Mouse (Mus musculus) hindbrain, embryonic 11.5 days (tissue): ENCODE measurements around the gene Dpp6. TPM values are rescaled to one million over a fixed set of nuclear protein-coding genes. Genes with fewer than 3 reads are reported as not detected.

Experiments
- ATAC-seq: fragments of 200-750 bp; cut with Nextera tagmentation; 2 replicates; pipeline ENCODE4 v1.8.0; 2017; ENCODE audit warnings: mild to moderate bottlenecking, moderate TSS enrichment, moderate library complexity; ENCODE audit not compliant: low FRiP score
- DNase-seq: peaks from one replicate; pipeline ENCODE4 v3.0.0-alpha.2; 2015; ENCODE audit warnings: low spot score
- H3K27ac ChIP-seq: fragments of 300-500 bp; sonication (generic); 2 replicates; pipeline ENCODE4 v1.5.1; 2014; ENCODE audit warnings: mild to moderate bottlenecking, low read depth, low read length
- H3K27me3 ChIP-seq: fragments of 300-500 bp; sonication (generic); 2 replicates; pipeline ENCODE4 v1.6.1; 2014; ENCODE audit warnings: mild to moderate bottlenecking, low read length, moderate library complexity, mixed read lengths; ENCODE audit not compliant: control insufficient read depth, insufficient read depth
- H3K36me3 ChIP-seq: fragments of 300-500 bp; sonication (generic); 2 replicates; pipeline ENCODE4 v1.6.1; 2014; ENCODE audit warnings: mild to moderate bottlenecking, low read length, moderate library complexity, mixed read lengths; ENCODE audit not compliant: control insufficient read depth, insufficient read depth
- H3K4me1 ChIP-seq: fragments of 300-500 bp; sonication (generic); replicated peaks from 2 replicates; pipeline ENCODE4 v1.6.1; 2014; ENCODE audit warnings: low read length, mixed read lengths; ENCODE audit not compliant: control insufficient read depth, insufficient read depth
- H3K4me2 ChIP-seq: fragments of 300-500 bp; sonication (generic); replicated peaks from 2 replicates; pipeline ENCODE4 v1.6.1; 2014; ENCODE audit warnings: mild to moderate bottlenecking, low read depth, low read length
- H3K4me3 ChIP-seq: fragments of 300-500 bp; sonication (generic); 2 replicates; pipeline ENCODE4 v1.5.1; 2014; ENCODE audit warnings: low read depth, low read length
- H3K9ac ChIP-seq: fragments of 300-500 bp; sonication (generic); 2 replicates; pipeline ENCODE4 v1.6.1; 2014; ENCODE audit warnings: low read depth, low read length
- H3K9me3 ChIP-seq: fragments of 300-500 bp; sonication (generic); 2 replicates; pipeline ENCODE4 v1.6.1; 2016; ENCODE audit warnings: low read length; ENCODE audit not compliant: control insufficient read depth
- WGBS: fragments of 180-500 bp; shearing (Covaris S2); extraction: QIAGEN DNeasy Blood & Tissue Kit; methylation state at CpG from one replicate; pipeline ENCODE4 v1.1.7; 2014; 5-methylcytosine and 5-hydroxymethylcytosine counted together
- polyA plus RNA-seq: library from polyadenylated mRNA; unstranded; fragments of >200 nt; fragmentation: Nextera tagmentation; extraction: Ambion mirVana; gene quantifications from 2 replicates; pipeline ENCODE4 v1.2.1, GENCODE M21; 2014

Dpp6 gene
- polyA plus RNA-seq, 1 experiment from 2014 or later: 13.8 TPM

- no peaks in the 10 kb centered on the region for H3K4me1 ChIP-seq
- no peak overlapping the region for H3K4me3 ChIP-seq
- 60% methylated on average over 8 of the region's 8 CpGs for WGBS
- no peaks in the 10 kb centered on the region for H3K9me3 ChIP-seq
- DNase-seq (peak; percentile 76), ATAC-seq (peak; percentile 43; the same call in 1 of the 2 replicates)
- H3K27ac ChIP-seq: no peak overlapping the region
- no peak overlapping the region for H3K9ac ChIP-seq
- H3K27me3 ChIP-seq: no peaks in the 10 kb centered on the region
- H3K36me3 ChIP-seq: no peaks in the 10 kb centered on the region
- H3K4me2 ChIP-seq: no peak overlapping the region
Measured at GRCm38 (mm10) chr5:27651879-27652814, 835.1 kb downstream of the Dpp6 start.

GRCm38 (mm10) chr5:27656101-27656500 lies 839.1 kb downstream of the Dpp6 start:
- Histone ChIP-seq H3K27ac (no peak overlapping the region), H3K4me1 (no peaks in the 10 kb centered on the region), H3K9me3 (no peaks in the 10 kb centered on the region), H3K27me3 (no peaks in the 10 kb centered on the region), H3K4me2 (no peak overlapping the region), H3K36me3 (no peaks in the 10 kb centered on the region), H3K4me3 (no peak overlapping the region), H3K9ac (no peak overlapping the region)
- DNase-seq (no peak), ATAC-seq (no peak)
- 67% methylated on average over 6 of the region's 6 CpGs for WGBS

- H3K4me1 ChIP-seq: no peaks in the 10 kb centered on the region
- no peak overlapping the region for H3K4me3 ChIP-seq
- ATAC-seq (no peak), DNase-seq (no peak)
- no peaks in the 10 kb centered on the region for H3K36me3 ChIP-seq
- H3K9ac ChIP-seq: no peak overlapping the region
- WGBS: 67% methylated on average over 4 of the region's 4 CpGs
- no peaks in the 10 kb centered on the region for H3K9me3 ChIP-seq
- H3K27me3 ChIP-seq: no peaks in the 10 kb centered on the region
- no peak overlapping the region for H3K4me2 ChIP-seq
- H3K27ac ChIP-seq: no peak overlapping the region
Measured at GRCm38 (mm10) chr5:27657672-27658071, 840.7 kb downstream of the Dpp6 start.

- no peak overlapping the region for H3K4me3 ChIP-seq
- no peak overlapping the region for H3K4me2 ChIP-seq
- no peaks in the 10 kb centered on the region for H3K4me1 ChIP-seq
- no peaks in the 10 kb centered on the region for H3K36me3 ChIP-seq
- ATAC-seq (no peak), DNase-seq (no peak)
- WGBS: 83% methylated on average over 5 of the region's 5 CpGs
- no peaks in the 10 kb centered on the region for H3K9me3 ChIP-seq
- H3K9ac ChIP-seq: no peak overlapping the region
- no peak overlapping the region for H3K27ac ChIP-seq
- H3K27me3 ChIP-seq: no peaks in the 10 kb centered on the region
Measured at GRCm38 (mm10) chr5:27658165-27658564, 841.2 kb downstream of the Dpp6 start.

GRCm38 (mm10) chr5:27658569-27658968 lies 841.6 kb downstream of the Dpp6 start:
- no peaks in the 10 kb centered on the region for H3K9me3 ChIP-seq
- H3K4me1 ChIP-seq: no peaks in the 10 kb centered on the region
- H3K9ac ChIP-seq: no peak overlapping the region
- DNase-seq (no peak), ATAC-seq (no peak)
- no peak overlapping the region for H3K4me3 ChIP-seq
- H3K36me3 ChIP-seq: no peaks in the 10 kb centered on the region
- no peak overlapping the region for H3K4me2 ChIP-seq
- H3K27ac ChIP-seq: no peak overlapping the region
- H3K27me3 ChIP-seq: no peaks in the 10 kb centered on the region

- ATAC-seq: no peak
- 93% methylated on average over 2 of the region's 2 CpGs for WGBS
- H3K4me1 ChIP-seq: no peaks in the 10 kb centered on the region
- no peaks in the 10 kb centered on the region for H3K27me3 ChIP-seq
- H3K4me3 ChIP-seq: no peak overlapping the region
- no peak overlapping the region for H3K9ac ChIP-seq
- no peak overlapping the region for H3K4me2 ChIP-seq
- no peak overlapping the region for H3K27ac ChIP-seq
- no peaks in the 10 kb centered on the region for H3K36me3 ChIP-seq
- no peaks in the 10 kb centered on the region for H3K9me3 ChIP-seq
- DNase-seq: no peak
Measured at GRCm38 (mm10) chr5:27659019-27659418, 842.0 kb downstream of the Dpp6 start.

- Histone ChIP-seq H3K4me1 (no peaks in the 10 kb centered on the region), H3K27ac (no peak overlapping the region), H3K9ac (no peak overlapping the region), H3K36me3 (no peaks in the 10 kb centered on the region), H3K4me2 (no peak overlapping the region), H3K4me3 (no peak overlapping the region), H3K9me3 (no peaks in the 10 kb centered on the region), H3K27me3 (no peaks in the 10 kb centered on the region)
- no peak for ATAC-seq
- DNase-seq: no peak
- 86% methylated on average over 6 of the region's 6 CpGs for WGBS
Measured at GRCm38 (mm10) chr5:27659781-27660180, 842.8 kb downstream of the Dpp6 start.

GRCm38 (mm10) chr5:27664111-27664510 lies 847.1 kb downstream of the Dpp6 start:
- Histone ChIP-seq H3K27me3 (no peaks in the 10 kb centered on the region), H3K36me3 (no peaks in the 10 kb centered on the region), H3K9me3 (no peaks in the 10 kb centered on the region), H3K27ac (no peak overlapping the region), H3K4me2 (no peak overlapping the region), H3K4me3 (no peak overlapping the region), H3K9ac (no peak overlapping the region), H3K4me1 (no peaks in the 10 kb centered on the region)
- WGBS: 92% methylated on average over 4 of the region's 4 CpGs
- ATAC-seq: no peak
- DNase-seq: no peak

- Histone ChIP-seq H3K27ac (no peak overlapping the region), H3K9me3 (no peaks in the 10 kb centered on the region), H3K36me3 (no peaks in the 10 kb centered on the region), H3K4me1 (no peaks in the 10 kb centered on the region), H3K27me3 (no peaks in the 10 kb centered on the region), H3K4me2 (no peak overlapping the region), H3K9ac (no peak overlapping the region), H3K4me3 (no peak overlapping the region)
- ATAC-seq: no peak
- WGBS: 77% methylated on average over 2 of the region's 2 CpGs
- no peak for DNase-seq
Measured at GRCm38 (mm10) chr5:27671487-27671886, 854.5 kb downstream of the Dpp6 start.
